Mouse (Mus musculus): ENCODE results near the gene 4930404N11Rik.
A peak's percentile ranks its signal among the peaks of the same experiment; 100 is the strongest.

The 4930404N11Rik gene

GRCm38 (mm10) chr10:81365672-81366476 is at the start of gene 4930404N11Rik:
Gene 4930404N11Rik, minus strand, starts transcription at chr10:81365816.
- DNase-seq: no peak

- DNase-seq: no peak
Observed at GRCm38 (mm10) chr10:81415146-81415545, 49.5 kb upstream of the 4930404N11Rik start.

DNA sequence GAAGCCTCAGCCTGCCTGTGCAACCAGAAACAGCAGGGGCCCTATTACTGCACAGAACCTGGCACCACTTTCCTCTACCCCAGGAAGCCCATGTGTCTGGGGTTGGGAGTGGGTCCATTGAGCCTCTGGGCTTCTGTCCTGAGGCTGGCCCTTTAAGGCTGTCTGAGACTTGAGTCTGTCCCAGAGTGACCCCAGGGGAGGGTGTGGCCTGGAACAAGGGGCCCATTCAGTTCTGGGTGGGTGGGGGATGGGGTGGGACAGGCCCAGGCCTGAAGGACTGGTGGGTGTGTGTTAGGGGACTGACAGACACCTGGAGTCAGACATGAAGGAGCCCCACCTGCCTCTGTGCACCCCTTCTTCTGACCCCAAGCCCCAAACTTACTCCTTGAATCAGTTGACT is 49.1 kb upstream of the 4930404N11Rik start:
- DNase-seq: peak; percentile 66

DNA sequence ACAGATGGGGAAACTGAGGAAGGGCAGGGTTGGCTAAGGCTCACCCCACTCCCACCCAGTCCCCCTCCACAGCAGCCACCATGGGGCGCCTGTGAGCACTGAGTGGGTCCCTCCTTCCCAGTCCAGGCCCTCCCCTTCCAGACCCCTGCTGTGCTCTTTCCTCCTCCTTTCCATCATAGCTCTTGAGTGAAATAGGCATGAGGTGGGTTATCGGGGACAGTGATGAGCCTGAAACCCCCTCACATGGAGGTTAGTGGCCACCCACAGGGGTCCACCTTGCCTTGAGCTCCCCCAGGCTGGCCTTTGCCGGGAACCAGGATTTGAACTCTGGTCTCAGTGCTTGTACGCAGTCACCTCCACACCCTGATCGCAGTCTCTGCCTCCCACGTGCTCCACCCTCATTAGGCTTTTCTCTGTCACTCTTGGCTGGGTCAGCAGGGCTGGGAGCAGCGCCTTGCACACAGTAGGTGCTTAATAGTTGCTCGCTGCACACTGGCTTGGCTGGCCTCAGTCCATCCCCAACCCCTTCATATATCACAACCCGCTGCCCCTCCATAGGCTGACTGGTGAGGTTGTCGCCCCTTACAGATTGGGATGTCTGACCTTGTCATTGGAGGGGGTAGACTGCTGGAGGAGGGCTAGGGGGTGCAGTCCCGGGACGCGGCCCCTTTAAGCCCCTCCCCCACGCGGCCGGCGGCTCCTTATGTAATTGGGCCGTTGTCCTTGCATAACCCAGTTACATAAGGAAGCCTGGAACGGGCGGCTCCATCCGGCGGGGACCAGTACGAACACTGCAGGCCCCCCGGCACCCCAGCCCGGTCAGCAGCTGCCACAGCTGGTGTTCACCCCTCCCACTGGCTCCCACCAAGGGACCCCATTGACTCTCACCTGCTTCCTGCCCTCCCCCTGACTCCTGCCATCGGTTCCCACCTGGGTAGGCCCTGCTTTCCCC is 48.0 kb upstream of the 4930404N11Rik start:
- peak; percentile 93 for DNase-seq

DNA sequence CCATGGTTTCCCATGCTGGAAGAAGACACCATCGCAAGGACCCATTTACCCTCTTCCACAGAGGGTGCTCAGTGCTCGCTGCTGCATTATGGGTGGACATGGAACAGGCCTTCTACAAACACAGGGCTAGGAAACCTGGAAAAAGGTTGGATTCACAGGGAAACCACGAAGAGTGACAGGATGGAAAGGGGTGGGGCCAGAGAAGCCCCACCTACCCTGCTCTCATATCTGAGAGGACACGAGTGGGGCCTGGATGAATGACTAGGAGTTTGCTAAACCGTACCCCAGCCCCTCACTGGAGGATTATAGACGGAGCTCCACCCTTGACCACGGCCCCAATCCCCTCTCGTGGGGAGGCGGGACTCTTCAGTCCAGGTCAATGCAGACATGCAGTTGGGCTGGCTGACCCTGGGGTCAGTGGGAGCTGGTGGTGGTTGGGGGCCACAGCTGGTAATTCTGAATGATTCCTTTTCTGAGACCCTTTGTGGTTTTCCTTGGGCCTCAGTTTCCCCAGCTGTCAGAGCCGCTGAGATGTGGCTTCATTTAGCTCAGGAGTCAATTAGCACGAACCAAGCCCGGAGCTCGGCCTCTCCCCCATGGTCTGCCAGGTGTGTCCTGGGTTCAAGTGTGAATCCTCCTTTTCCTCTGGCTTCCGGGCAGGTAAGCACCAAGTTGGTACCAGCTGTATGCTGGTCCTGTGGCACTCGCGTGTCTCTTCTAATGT is 47.1 kb upstream of the 4930404N11Rik start:
- no peak for DNase-seq

- peak; percentile 87 for DNase-seq
Observed at GRCm38 (mm10) chr10:81411471-81412400, 46.1 kb upstream of the 4930404N11Rik start.

DNA sequence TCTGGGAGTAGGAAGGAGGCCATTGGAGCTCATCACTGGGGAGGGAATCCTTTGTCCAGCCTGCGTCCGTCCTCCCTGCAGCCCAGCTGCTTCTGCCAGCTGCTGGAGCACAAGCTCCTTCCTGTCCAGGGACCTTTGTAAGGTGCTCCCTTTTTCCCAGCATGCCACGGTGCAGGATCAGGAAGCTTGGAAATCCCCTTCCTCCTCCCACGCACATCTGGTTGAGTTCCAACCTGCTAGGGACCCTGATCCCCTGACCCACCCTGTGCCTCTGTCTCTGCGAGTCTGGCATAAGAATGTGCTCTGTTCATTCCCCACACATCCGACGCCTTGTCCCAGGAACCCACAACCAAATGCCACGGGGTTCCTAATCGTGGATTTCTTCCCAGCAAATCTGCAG is 45.4 kb upstream of the 4930404N11Rik start:
- DNase-seq: no peak

- DNase-seq: peak; percentile 51
Observed at GRCm38 (mm10) chr10:81410350-81410749, 44.7 kb upstream of the 4930404N11Rik start.

DNA sequence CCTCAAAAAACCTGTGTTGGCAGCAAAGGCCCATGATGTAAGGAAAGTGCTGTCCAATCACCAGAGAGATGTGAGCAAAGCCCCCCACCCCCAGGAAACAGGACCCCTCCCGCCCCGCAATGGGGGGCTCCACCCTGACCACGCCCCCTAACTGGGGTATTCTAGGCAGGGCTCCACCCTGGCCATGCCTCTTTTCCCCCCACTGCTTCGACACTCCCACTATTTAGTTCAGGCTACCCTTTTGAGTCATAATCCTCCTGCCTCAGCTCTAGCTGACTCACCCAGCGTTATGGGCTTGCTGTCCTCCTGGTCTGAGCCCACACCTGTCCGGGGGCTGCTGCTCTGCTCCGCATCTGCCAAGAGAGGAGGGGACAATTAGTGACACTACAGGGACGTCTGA is 43.7 kb upstream of the 4930404N11Rik start:
- DNase-seq: no peak

DNA sequence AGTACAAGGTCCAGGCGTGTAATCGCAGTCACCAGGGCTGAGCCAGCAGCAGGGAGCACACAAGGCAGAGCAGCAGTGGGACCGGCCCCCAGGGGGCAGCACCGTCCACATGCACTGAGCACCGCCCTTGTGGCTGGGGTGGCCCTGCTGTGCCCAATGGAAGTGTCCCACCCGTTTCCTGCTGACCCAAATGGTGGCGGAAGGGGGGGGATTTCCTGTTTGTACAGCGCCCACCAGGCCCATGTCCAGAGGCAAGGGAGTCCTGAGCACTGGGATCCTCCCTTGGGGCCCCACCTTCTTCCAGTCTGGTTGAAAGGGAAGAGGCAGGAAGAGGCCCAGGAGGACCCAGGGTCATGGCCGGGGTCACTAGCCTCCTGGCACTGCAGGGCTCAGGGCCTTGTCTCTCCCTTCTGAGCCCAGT is 43.3 kb upstream of the 4930404N11Rik start:
- DNase-seq: peak; percentile 89

- DNase-seq: peak; percentile 45
Observed at GRCm38 (mm10) chr10:81408424-81408729, 42.8 kb upstream of the 4930404N11Rik start.

DNA sequence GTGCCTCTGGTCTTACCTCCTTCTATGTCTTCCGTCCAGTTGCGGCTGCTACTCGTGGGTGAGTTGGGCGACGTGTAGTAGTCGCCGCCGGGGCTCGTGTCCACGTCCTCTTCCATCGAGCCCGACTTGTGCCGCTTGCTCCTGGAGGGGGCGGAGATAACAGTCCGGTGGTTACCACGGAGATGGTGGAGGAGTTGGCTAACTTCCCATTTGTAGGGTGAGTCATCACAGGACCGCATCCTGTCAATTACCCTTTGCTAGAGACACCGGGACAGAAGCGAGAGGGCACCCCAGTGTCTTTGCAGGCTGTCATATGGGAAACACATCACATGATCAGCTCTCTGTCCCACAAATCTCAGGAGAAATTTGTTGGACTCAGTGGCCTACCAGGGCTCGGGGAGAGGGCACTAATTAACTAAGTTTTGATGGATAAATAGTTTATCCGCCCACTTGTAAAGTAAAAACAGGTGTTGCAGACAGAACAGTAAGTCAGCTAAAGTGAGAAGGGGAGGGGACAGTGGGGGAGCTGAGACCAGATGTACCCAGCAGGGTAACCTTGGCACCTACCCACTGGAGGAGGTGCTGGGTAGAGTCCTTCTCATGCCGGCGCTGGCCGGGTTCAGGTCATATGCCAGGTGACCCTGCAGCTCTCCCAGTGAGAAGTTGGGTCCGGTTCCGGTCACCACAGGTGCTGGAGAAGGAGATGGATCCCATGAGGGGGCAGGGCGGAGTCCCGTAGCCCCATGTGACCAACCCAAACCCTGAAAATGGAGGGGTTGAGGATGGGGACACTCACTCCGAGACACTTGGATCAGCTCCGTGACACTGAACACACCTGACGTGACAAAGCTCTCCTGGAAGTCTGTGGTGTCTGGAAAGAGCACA is 42.2 kb upstream of the 4930404N11Rik start:
- DNase-seq: peak; percentile 84

DNA sequence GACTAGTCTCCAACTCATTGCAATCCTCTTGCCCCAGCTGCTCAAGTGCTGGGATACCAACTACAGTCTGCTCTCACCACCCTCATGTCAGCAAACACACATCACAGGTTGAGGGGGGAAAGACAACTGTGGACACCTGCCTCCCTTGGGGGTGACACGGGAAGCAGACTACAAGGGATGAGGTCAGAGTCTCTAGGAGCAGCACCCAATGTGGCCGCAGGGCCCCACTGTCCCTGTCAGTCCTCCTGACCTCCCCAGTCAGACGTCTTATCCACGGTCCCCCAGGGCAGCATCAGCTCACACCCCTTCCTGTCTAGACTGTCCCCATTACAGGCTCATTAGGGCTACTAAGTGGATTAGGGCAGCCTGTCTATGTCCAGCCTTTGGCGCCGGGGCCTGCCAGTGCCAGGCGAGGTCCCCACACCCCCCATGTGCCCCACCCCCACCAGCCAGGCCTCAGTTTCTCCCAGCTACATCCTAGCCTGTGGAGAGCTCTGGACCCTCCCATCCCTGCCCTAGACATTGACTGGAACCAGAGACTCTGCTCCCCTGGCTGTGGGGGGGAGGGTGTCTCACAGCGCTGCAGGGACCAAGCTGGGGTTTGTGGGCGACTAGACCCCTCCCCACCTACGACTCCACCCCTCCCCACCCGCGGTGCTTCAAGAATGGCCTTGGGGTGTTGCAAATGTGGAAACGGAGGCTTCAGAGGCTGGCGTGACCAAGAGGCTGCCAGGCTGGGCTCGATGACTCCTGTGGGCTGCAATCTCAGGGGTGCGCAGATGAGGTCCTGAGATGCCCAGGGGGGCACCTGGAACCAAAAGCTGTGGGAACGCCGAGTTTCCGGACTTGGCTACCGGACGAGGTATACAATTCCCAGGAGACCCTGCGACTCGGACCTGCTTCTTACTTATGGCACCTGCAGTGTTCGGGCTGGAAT is 41.2 kb upstream of the 4930404N11Rik start:
- no peak for DNase-seq

GRCm38 (mm10) chr10:81405588-81406201 is 40.1 kb upstream of the 4930404N11Rik start:
- DNase-seq: peak; percentile 74

DNA sequence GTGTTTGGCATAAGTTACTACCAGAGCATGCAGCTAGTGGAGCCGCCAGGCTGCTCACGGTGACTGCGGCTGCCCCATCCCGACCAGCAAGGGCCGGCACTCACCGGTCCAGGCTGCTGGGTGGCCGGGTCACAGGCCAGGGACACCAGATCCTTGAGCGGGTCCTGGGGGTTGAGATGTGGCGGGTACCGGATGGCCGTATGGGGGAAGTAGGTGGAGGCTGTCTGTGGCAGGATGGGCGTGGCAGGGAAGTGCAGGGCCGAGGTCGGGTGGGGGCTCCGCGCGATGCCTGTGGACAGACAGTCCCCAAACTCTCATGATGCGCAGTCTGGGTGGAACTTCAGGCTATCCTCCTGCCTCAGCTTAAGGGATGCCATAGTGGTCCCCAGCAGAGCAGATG is 39.1 kb upstream of the 4930404N11Rik start:
- DNase-seq: no peak

DNA sequence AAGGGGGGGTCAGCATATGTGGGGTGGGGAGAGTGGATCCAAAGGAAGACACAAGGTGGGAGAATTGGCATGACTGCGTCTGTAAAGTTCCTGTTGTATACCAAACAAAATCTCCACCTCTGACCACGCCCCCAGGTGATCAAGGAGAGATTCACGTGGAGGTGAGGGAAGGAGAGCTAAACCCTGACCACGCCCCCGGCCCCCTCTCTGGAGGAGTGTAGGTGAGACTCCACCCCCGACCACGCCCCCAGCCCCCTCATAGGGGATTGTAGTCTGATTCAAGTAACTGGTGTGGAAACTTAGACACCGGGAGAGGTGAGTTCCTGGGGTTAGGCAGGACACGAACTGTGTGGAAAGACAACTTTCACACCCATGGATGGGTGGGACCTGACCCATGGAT is 38.5 kb upstream of the 4930404N11Rik start:
- no peak for DNase-seq

DNA sequence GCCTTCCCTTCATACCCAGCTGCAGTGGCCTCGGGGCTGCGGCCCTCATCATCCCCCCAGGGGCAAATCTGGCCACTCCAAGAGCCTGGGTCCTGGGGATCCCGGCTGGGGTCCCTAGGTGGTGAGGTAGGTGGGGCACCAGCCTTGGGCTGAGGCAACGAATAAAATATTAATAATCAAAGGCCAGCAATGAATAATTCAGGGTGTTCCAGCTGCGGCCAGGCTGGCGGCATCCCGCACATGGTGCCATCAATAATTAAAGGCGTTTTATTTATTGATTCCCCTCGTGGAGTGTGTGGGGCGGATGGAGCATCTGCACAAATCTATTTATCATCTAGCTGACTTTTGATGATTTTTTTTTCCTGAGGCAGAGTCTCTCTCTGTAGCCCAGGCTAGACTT is 37.9 kb upstream of the 4930404N11Rik start:
- DNase-seq: no peak

DNA sequence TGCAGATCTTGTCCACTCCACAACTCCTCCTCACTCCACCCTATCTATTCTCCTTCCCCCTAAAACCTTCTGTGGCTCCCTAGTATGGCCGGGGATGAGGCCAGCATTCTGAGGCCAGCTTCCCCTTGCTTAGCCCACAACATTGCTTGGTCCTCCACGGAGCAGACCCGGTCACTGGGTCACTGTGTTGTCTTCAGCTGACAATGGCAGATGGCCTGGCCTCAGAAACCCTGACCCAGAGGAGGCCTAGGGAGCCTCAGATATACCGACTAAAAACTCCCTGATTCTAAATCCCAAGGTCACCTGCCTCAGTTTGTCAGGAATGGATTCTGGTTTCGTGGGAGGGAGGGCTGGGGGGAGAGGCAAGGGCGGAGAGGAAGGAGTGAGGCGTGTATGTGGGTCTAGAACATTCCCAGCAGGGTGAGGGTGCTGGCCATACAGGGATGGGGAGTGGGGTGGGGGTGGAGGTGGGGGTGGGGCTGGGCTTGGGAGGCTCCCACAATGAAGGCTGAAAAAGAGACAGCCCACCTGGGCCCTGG is 36.7 kb upstream of the 4930404N11Rik start:
- DNase-seq: no peak

Data from kidney, adult 18-20 months (tissue).